Mouse (Mus musculus) T-helper 2 cell (primary cell): ENCODE data around the gene Fyb.

Source experiments
- in situ Hi-C: fragments of 300-600 bp; cut with MboI, MseI; formaldehyde crosslinking; loops from one replicate; pipeline ENCODE4 v1.15.1; 2025; ENCODE audit warnings: high pct_unique_total_duplicates

The Fyb gene

GRCm38 (mm10) chr15:6591527-6591926 is 68.9 kb downstream of the Fyb start:
- in situ Hi-C loops = loop anchor here (25.0 kb wide), 3 partner anchors 121 to 1454 kb away; partner anchors contain the start of genes Prkaa1 and Rictor

GRCm38 (mm10) chr15:6592561-6593253 is 70.1 kb downstream of the Fyb start:
- in situ Hi-C loops = loop anchor here (25.0 kb wide), 3 partner anchors 120 to 1455 kb away; partner anchors contain the start of genes Prkaa1 and Rictor

DNA sequence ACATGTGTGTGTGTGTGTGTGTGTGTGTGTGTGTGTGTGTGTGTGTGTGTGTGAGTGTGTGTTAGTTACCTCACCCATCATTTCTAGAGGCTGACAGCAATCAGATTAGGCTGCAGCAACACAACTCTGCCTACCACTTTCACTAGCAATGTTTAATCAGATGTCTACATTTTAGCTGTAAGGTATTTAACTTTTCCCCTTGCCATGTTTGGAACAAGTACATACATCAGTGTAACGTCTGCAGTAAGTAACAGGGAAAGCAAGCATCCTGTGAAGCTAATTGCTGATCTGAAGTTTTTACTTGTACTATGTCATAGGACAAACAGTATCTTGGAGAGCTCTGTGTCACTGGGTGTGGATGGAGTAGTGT is 70.6 kb downstream of the Fyb start:
- in situ Hi-C loops = loop anchor here (25.0 kb wide), 3 partner anchors 119 to 1456 kb away; partner anchors contain the start of genes Prkaa1 and Rictor

DNA sequence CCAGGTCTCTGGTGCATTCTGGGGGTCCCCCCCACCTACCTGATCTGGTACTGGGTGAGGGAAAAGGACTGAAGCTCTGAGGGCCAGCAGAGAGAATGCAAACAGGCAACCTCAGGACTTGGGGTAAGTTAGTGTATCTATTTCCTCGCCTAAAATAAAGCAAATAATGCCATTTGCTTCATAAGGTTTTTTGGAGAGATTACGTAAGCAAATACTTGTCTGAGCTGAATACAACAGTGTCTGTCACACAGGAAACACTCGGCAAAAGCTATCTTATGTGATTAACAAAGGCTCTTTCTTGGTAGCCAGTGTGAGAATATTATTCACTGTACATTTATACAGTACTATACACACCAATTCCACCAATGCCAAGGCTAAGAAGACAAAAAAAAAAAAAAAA is 76.0 kb downstream of the Fyb start:
- in situ Hi-C loops = loop anchor here (25.0 kb wide), 3 partner anchors 114 to 1461 kb away; partner anchors contain the start of genes Prkaa1 and Rictor

DNA sequence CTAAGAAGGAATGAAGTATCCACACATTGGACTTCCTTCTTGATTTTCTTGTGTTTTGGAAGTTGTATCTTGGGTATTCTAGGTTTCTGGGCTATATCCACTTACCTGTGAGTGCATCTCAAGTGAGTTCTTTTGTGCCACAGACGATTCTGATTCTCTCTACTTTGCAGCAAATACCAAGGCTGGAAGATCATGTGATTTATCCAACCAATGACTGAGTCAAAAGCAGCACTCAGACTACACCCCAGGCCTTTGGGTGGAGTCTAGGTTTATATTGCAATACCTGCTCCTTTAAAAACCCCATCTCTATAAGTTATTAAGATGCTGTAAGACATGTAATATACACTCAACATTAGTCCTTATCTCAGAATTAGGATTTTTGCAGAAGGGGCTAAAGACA is 77.7 kb downstream of the Fyb start:
- in situ Hi-C loops = no loop called here

GRCm38 (mm10) chr15:6601330-6601729 is 78.7 kb downstream of the Fyb start:
- in situ Hi-C loops = no loop called here

- in situ Hi-C loops = no loop called here
These were observed 79.3 kb downstream of the Fyb start for GRCm38 (mm10) chr15:6602003-6602402.

GRCm38 (mm10) chr15:6610703-6611102 is 88.0 kb downstream of the Fyb start:
- in situ Hi-C loops = no loop called here

- in situ Hi-C loops = no loop called here
These were observed 90.2 kb downstream of the Fyb start for GRCm38 (mm10) chr15:6612835-6613234.

DNA sequence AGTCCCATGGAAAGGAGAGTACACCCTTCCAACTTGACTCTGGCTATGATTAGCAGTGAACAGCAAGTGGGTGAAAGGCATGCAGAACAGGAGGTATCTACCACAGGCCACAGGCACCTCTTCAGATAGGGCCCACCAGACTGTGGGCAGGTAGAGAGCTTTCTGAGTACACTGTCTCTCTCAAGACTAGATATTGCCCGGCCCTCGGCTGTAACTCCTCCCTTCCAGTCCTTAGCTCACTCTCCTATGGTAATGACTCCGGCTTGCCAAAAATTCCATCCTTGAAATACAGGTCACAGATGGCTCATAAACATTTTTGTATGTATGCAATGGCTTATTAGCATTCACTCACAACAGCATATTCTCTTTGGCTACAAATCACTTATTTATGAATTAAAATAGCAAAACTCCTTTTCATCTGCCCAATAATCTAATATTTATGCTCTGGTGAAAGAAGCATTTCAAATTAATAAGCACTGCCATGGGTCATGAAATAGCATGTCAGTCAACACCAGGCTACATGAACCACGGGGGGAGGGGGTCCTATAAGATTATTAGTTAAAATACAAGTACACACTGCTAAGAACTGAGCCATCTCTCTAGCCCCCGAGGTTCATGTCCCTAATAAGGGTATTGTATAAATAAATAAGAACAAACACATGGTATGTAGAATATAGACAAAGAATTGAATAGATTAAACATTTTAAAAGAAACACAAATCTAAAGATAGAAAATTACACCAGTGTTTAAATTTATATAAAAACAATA is 93.9 kb downstream of the Fyb start:
- in situ Hi-C loops = no loop called here

DNA sequence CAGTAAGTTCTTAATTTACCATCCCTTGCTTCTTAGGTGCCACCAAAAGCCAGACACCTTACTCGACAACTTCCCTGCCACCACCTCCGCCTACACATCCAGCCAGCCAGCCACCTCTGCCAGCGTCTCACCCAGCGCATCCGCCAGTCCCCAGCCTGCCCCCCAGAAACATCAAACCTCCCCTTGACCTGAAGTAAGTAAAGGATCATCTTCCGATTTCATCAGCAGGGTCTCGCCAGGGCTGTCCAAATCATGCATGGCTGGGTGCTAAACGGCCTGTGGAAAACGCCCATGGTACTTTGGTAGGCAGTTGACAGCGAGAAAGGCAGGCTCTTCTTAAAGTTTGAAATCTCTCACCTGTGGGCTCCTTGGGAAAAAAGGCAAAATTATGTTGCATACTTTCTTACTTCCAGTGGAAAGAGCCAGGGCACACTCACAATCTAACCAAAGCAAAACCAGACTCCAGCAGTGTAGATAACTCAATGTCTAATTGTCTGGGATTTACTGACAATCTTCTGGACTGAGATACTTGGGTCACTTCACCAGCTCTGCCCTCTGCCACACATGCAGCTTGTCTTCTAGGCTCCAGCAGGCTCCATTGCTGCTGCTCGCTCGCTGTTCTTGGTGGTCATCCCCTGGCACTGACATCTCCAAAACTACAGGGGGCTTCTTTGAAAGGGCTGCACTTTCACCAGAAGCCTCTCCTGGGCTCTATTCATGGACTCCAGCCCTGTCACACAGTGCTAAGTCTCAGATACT is 97.1 kb downstream of the Fyb start:
- in situ Hi-C loops = loop anchor here (5.0 kb wide), 1 partner anchor 52 kb away; no protein-coding TSS in a partner anchor

DNA sequence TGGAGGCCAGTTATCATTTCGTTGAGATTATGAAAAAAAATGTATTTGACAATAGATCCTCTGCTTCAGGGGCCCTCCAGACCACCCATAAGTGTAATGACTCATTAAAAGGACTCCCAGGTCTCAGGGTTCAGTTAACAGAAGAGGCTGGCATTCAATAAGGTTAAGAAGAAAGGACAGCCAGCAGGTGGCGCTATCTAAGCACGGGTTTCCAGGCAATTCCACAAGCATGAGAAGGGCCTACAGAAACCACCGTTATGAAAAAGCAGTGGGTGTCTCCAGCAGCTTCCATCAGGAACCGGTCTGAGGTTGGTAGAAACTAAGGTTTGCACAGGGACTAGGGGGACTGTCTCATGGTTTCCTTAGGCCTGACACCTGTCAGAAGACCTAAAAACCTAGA is 99.9 kb downstream of the Fyb start:
- in situ Hi-C loops = loop anchor here (5.0 kb wide), 1 partner anchor 55 kb away; no protein-coding TSS in a partner anchor

DNA sequence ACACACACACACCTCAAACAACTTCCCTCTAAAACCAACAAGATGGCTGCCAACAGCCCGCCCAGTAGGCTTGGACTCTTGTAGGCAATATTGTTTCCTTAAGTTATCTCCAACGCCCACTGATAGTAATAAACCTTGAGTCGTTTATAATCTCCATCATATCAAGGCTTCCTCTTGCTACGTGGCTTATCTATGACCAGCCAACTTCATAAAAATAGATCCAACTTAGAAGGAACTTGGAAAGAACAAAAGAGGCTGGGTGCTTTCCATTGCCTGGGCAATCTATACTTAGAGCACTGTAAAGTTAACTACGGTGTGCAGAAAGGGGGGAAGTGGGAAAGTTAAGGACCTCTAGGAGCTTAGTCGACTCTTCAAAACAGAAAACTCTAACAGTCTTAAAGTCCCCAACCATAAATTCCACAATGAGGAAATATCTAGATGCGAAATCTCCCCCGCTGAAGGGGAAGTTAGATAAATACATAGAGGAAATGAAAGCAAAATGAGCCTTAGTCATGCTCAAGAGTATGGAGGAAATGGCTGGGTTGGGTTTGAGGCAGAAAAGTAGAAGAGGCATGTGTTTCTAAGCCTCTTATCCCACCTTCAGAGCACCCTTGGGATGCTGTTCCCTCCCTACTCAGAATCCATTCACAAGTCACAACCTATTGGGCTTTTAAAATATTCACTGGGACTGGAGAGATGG is 101.0 kb downstream of the Fyb start:
- in situ Hi-C loops = loop anchor here (5.0 kb wide), 1 partner anchor 56 kb away; no protein-coding TSS in a partner anchor

GRCm38 (mm10) chr15:6624365-6625182 is 101.9 kb downstream of the Fyb start:
- in situ Hi-C loops = loop anchor here (5.0 to 25.0 kb wide), 2 partner anchors 57 to 362 kb away; no protein-coding TSS in a partner anchor

GRCm38 (mm10) chr15:6625607-6626033 is 103.0 kb downstream of the Fyb start:
- in situ Hi-C loops = loop anchor here (25.0 kb wide), 1 partner anchor 363 kb away; no protein-coding TSS in a partner anchor

GRCm38 (mm10) chr15:6626123-6626522 is 103.5 kb downstream of the Fyb start:
- in situ Hi-C loops = loop anchor here (25.0 kb wide), 1 partner anchor 364 kb away; no protein-coding TSS in a partner anchor

DNA sequence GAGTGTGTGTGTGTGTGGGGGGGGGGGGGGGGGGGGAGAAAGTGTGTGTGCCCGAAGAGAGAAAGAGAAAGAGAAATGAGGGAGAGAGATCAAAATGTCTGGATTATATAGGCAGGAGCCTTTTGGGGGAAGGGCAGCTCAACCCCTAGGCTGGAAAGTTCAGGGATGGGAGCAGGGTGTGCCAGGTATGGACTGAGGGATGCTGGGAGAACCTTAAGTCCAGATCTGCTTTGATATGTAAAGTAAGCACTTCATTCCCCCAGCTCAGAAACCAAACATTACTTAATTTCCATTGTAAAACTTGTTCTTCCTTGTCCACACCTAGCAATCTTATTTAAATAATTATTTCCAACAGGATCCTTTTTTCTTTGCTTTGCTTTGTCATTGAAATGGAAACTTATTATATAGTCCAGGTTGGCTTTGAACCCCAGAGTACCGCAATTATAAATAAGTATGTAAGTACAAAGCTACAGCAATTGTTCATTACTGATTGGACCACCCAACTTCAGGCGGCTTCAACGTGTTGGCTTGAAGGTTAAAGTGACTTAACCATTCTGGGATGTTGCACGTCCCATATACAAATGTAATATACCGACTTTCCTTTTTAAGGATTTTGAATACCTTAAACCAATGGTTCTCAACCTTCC is 105.9 kb downstream of the Fyb start:
- in situ Hi-C loops = loop anchor here (25.0 kb wide), 1 partner anchor 366 kb away; no protein-coding TSS in a partner anchor

GRCm38 (mm10) chr15:6629174-6629573 is 106.5 kb downstream of the Fyb start:
- in situ Hi-C loops = loop anchor here (25.0 kb wide), 1 partner anchor 367 kb away; no protein-coding TSS in a partner anchor

- in situ Hi-C loops = loop anchor here (25.0 kb wide), 1 partner anchor 373 kb away; no protein-coding TSS in a partner anchor
These were observed 112.8 kb downstream of the Fyb start for GRCm38 (mm10) chr15:6635405-6635804.
